Mouse (Mus musculus) neural tube, embryonic 12.5 days (tissue): ENCODE results near the gene Itga3. TPM values are rescaled to one million over a fixed set of nuclear protein-coding genes. Genes with fewer than 3 reads are reported as not detected.

ENCODE experiments used
- ATAC-seq: fragments of 200-750 bp; cut with Nextera tagmentation; 2 replicates; pipeline ENCODE4 v1.8.0; 2017; ENCODE audit warnings: low read depth, mild to moderate bottlenecking, moderate TSS enrichment, moderate library complexity; ENCODE audit not compliant: low FRiP score
- H3K27ac ChIP-seq: fragments of 300-500 bp; sonication (generic); 2 replicates; pipeline ENCODE4 v1.5.1; 2016
- H3K27me3 ChIP-seq: fragments of 300-500 bp; sonication (generic); replicated peaks from 2 replicates; pipeline ENCODE4 v1.6.1; 2016; ENCODE audit warnings: mild to moderate bottlenecking
- H3K36me3 ChIP-seq: fragments of 300-500 bp; sonication (generic); 2 replicates; pipeline ENCODE4 v1.6.1; 2016; ENCODE audit warnings: mild to moderate bottlenecking
- H3K4me1 ChIP-seq: fragments of 300-500 bp; sonication (generic); 2 replicates; pipeline ENCODE4 v1.6.1; 2016
- H3K4me2 ChIP-seq: fragments of 300-500 bp; sonication (generic); replicated peaks from 2 replicates; pipeline ENCODE4 v1.6.1; 2016; ENCODE audit warnings: mild to moderate bottlenecking
- H3K4me3 ChIP-seq: fragments of 300-500 bp; sonication (generic); 2 replicates; pipeline ENCODE4 v1.5.1; 2016
- H3K9ac ChIP-seq: fragments of 300-500 bp; sonication (generic); 2 replicates; pipeline ENCODE4 v1.6.1; 2016; ENCODE audit warnings: mild to moderate bottlenecking
- H3K9me3 ChIP-seq: fragments of 300-500 bp; sonication (generic); 2 replicates; pipeline ENCODE4 v1.6.1; 2016; ENCODE audit warnings: mild to moderate bottlenecking
- WGBS: fragments of 180-500 bp; shearing (Covaris S2); methylation state at CpG from one replicate; pipeline ENCODE4 v1.1.7; 2016; 5-methylcytosine and 5-hydroxymethylcytosine counted together
- polyA plus RNA-seq: library from polyadenylated mRNA; unstranded; fragments of >200 nt; fragmentation: Nextera tagmentation; extraction: Ambion mirVana; gene quantifications from 2 replicates; pipeline ENCODE4 v1.2.1, GENCODE M21; 2016

The Itga3 gene
- polyA plus RNA-seq, 1 experiment from 2014 or later: 9.3 TPM

- WGBS: 65% methylated on average over 7 of the region's 7 CpGs
- Histone ChIP-seq H3K36me3 (no peaks in the 10 kb centered on the region), H3K4me1 (peaks cover 12% of the 10 kb centered on the region), H3K27ac (no peak overlapping the region), H3K27me3 (no peaks in the 10 kb centered on the region), H3K4me2 (no peak overlapping the region), H3K9me3 (no peaks in the 10 kb centered on the region), H3K4me3 (no peak overlapping the region), H3K9ac (no peak overlapping the region)
- ATAC-seq: no peak
Measured at GRCm38 (mm10) chr11:95088286-95088685, 11.7 kb upstream of the Itga3 start.

GRCm38 (mm10) chr11:95087301-95088228 lies 11.0 kb upstream of the Itga3 start:
- Histone ChIP-seq H3K4me3 (no peak overlapping the region), H3K9me3 (no peaks in the 10 kb centered on the region), H3K4me1 (peaks cover 12% of the 10 kb centered on the region), H3K9ac (no peak overlapping the region), H3K27ac (no peak overlapping the region), H3K4me2 (no peak overlapping the region), H3K27me3 (no peaks in the 10 kb centered on the region), H3K36me3 (no peaks in the 10 kb centered on the region)
- ATAC-seq: no peak
- WGBS: 77% methylated on average over 17 of the region's 17 CpGs

- peaks cover 12% of the 10 kb centered on the region for H3K4me1 ChIP-seq
Measured at GRCm38 (mm10) chr11:95086229-95086628, 9.6 kb upstream of the Itga3 start.

GRCm38 (mm10) chr11:95085710-95086109 lies 9.1 kb upstream of the Itga3 start:
- Histone ChIP-seq H3K27ac (no peak overlapping the region), H3K4me2 (no peak overlapping the region), H3K9me3 (no peaks in the 10 kb centered on the region), H3K9ac (no peak overlapping the region), H3K27me3 (no peaks in the 10 kb centered on the region), H3K4me1 (peaks cover 12% of the 10 kb centered on the region), H3K36me3 (no peaks in the 10 kb centered on the region), H3K4me3 (no peak overlapping the region)
- 16% methylated on average over 5 of the region's 5 CpGs for WGBS
- no peak for ATAC-seq

More at GRCm38 (mm10) chr11:95086229-95086628, 9.6 kb upstream of the Itga3 start:
- H3K27ac ChIP-seq: no peak overlapping the region
- no peak overlapping the region for H3K4me3 ChIP-seq
- H3K4me2 ChIP-seq: no peak overlapping the region
- H3K36me3 ChIP-seq: no peaks in the 10 kb centered on the region
- H3K9ac ChIP-seq: no peak overlapping the region
- no peaks in the 10 kb centered on the region for H3K27me3 ChIP-seq
- ATAC-seq: no peak
- no peaks in the 10 kb centered on the region for H3K9me3 ChIP-seq
- 56% methylated on average over 5 of the region's 5 CpGs for WGBS

GRCm38 (mm10) chr11:95084811-95085382 lies 8.3 kb upstream of the Itga3 start:
- no peak for ATAC-seq
- Histone ChIP-seq H3K9me3 (no peaks in the 10 kb centered on the region), H3K36me3 (no peaks in the 10 kb centered on the region), H3K9ac (no peak overlapping the region), H3K4me3 (no peak overlapping the region), H3K27ac (no peak overlapping the region), H3K27me3 (0 out of 2 replicates have a peak, but pooled peaks cover under 1% of the 10 kb centered on the region), H3K4me1 (peaks cover 12% of the 10 kb centered on the region), H3K4me2 (no peak overlapping the region)
- 42% methylated on average over 5 of the region's 5 CpGs for WGBS

GRCm38 (mm10) chr11:95084175-95084574 lies 7.6 kb upstream of the Itga3 start:
- Histone ChIP-seq H3K27me3 (peaks cover 6% of the 10 kb centered on the region; the same call in 1 of the 2 replicates), H3K36me3 (no peaks in the 10 kb centered on the region), H3K9me3 (no peaks in the 10 kb centered on the region), H3K4me3 (no peak overlapping the region), H3K4me1 (peaks cover 12% of the 10 kb centered on the region), H3K27ac (no peak overlapping the region), H3K4me2 (no peak overlapping the region), H3K9ac (no peak overlapping the region)
- no peak for ATAC-seq
- 26% methylated on average over 4 of the region's 4 CpGs for WGBS

- 91% methylated on average over 7 of the region's 7 CpGs for WGBS
- Histone ChIP-seq H3K4me3 (no peak overlapping the region), H3K9me3 (no peaks in the 10 kb centered on the region), H3K4me2 (no peak overlapping the region), H3K27me3 (peaks cover 18% of the 10 kb centered on the region), H3K36me3 (no peaks in the 10 kb centered on the region), H3K4me1 (peaks cover 12% of the 10 kb centered on the region), H3K9ac (no peak overlapping the region), H3K27ac (no peak overlapping the region)
- ATAC-seq: no peak
Measured at GRCm38 (mm10) chr11:95082896-95083295, 6.3 kb upstream of the Itga3 start.

- WGBS: 83% methylated on average over 6 of the region's 6 CpGs
- H3K4me3 ChIP-seq: no peak overlapping the region
- peaks cover 37% of the 10 kb centered on the region for H3K27me3 ChIP-seq
- ATAC-seq: no peak
- H3K9me3 ChIP-seq: no peaks in the 10 kb centered on the region
- H3K36me3 ChIP-seq: no peaks in the 10 kb centered on the region
- H3K9ac ChIP-seq: no peak overlapping the region
- H3K4me2 ChIP-seq: no peak overlapping the region
- peaks cover 12% of the 10 kb centered on the region for H3K4me1 ChIP-seq
- no peak overlapping the region for H3K27ac ChIP-seq
Measured at GRCm38 (mm10) chr11:95080783-95081182, 4.2 kb upstream of the Itga3 start.

GRCm38 (mm10) chr11:95079256-95079875 lies 2.8 kb upstream of the Itga3 start:
- Histone ChIP-seq H3K4me1 (peaks cover 20% of the 10 kb centered on the region), H3K27me3 (peaks cover 51% of the 10 kb centered on the region), H3K4me2 (no peak overlapping the region), H3K9ac (no peak overlapping the region), H3K9me3 (no peaks in the 10 kb centered on the region), H3K36me3 (no peaks in the 10 kb centered on the region), H3K4me3 (no peak overlapping the region), H3K27ac (no peak overlapping the region)
- no peak for ATAC-seq
- 79% methylated on average over 6 of the region's 6 CpGs for WGBS

GRCm38 (mm10) chr11:95077956-95078355 lies 1.4 kb upstream of the Itga3 start:
- peaks cover 54% of the 10 kb centered on the region for H3K27me3 ChIP-seq

GRCm38 (mm10) chr11:95076041-95076535 lies 513 bp downstream of the Itga3 start:
- whole genome bisulfite sequencing: 1% methylated on average over 42 of the region's 42 CpGs
- Histone ChIP-seq H3K27ac (no peak overlapping the region), H3K27me3 (peaks cover 54% of the 10 kb centered on the region), H3K9ac (peak overlapping the region; percentile 67), H3K36me3 (no peaks in the 10 kb centered on the region), H3K9me3 (no peaks in the 10 kb centered on the region), H3K4me1 (peaks cover 20% of the 10 kb centered on the region), H3K4me3 (peak overlapping the region; percentile 59), H3K4me2 (peak overlapping the region; percentile 88)
- ATAC-seq: peak; percentile 63

More at GRCm38 (mm10) chr11:95077956-95078355, 1.4 kb upstream of the Itga3 start:
- no peak overlapping the region for H3K4me2 ChIP-seq
- H3K27ac ChIP-seq: no peak overlapping the region
- 74% methylated on average over 7 of the region's 7 CpGs for WGBS
- ATAC-seq: no peak
- H3K4me1 ChIP-seq: peaks cover 20% of the 10 kb centered on the region
- H3K9ac ChIP-seq: no peak overlapping the region
- no peak overlapping the region for H3K4me3 ChIP-seq
- H3K36me3 ChIP-seq: no peaks in the 10 kb centered on the region
- H3K9me3 ChIP-seq: no peaks in the 10 kb centered on the region
